Mouse (Mus musculus) forebrain, embryonic 11.5 days (tissue): ENCODE results near the gene Nell1. TPM values are rescaled to one million over a fixed set of nuclear protein-coding genes. Genes with fewer than 3 reads are reported as not detected.

Experiments
- ATAC-seq: fragments of 200-750 bp; cut with Nextera tagmentation; replicated peaks from 2 replicates; pipeline ENCODE4 v1.8.0; 2017; ENCODE audit warnings: moderate TSS enrichment; ENCODE audit not compliant: low FRiP score
- DNase-seq: peaks from one replicate; pipeline ENCODE4 v3.0.0-alpha.2; 2017; ENCODE audit warnings: low spot score
- H3K27ac ChIP-seq: fragments of 300-500 bp; sonication (generic); 2 replicates; pipeline ENCODE4 v1.5.1; 2014; ENCODE audit warnings: low read depth, low read length
- H3K27me3 ChIP-seq: fragments of 300-500 bp; sonication (generic); 2 replicates; pipeline ENCODE4 v1.6.1; 2014; ENCODE audit warnings: mild to moderate bottlenecking, low read length, mixed read lengths; ENCODE audit not compliant: control insufficient read depth, insufficient read depth
- H3K36me3 ChIP-seq: fragments of 300-500 bp; sonication (generic); 2 replicates; pipeline ENCODE4 v1.6.1; 2014; ENCODE audit warnings: mild to moderate bottlenecking, low read length, moderate library complexity, mixed read lengths; ENCODE audit not compliant: control insufficient read depth, insufficient read depth
- H3K4me1 ChIP-seq: fragments of 300-500 bp; sonication (generic); replicated peaks from 2 replicates; pipeline ENCODE4 v1.6.1; 2014; ENCODE audit warnings: low read length, mixed read lengths; ENCODE audit not compliant: control insufficient read depth, insufficient read depth
- H3K4me2 ChIP-seq: fragments of 300-500 bp; sonication (generic); 2 replicates; pipeline ENCODE4 v1.6.1; 2014; ENCODE audit warnings: low read depth, mild to moderate bottlenecking, low read length, moderate library complexity, mixed read lengths; ENCODE audit not compliant: severe bottlenecking
- H3K4me3 ChIP-seq: fragments of 300-500 bp; sonication (generic); 2 replicates; pipeline ENCODE4 v1.5.1; 2014; ENCODE audit warnings: low read depth, low read length
- H3K9ac ChIP-seq: fragments of 300-500 bp; sonication (generic); 2 replicates; pipeline ENCODE4 v1.6.1; 2014; ENCODE audit warnings: low read length
- H3K9me3 ChIP-seq: fragments of 300-500 bp; sonication (generic); 2 replicates; pipeline ENCODE4 v1.6.1; 2016; ENCODE audit warnings: low read length, mixed read lengths; ENCODE audit not compliant: control insufficient read depth
- WGBS: fragments of 180-500 bp; shearing (Covaris S2); extraction: QIAGEN DNeasy Blood & Tissue Kit; methylation state at CpG from one replicate; pipeline ENCODE4 v1.1.7; 2014; 5-methylcytosine and 5-hydroxymethylcytosine counted together
- polyA plus RNA-seq: library from polyadenylated mRNA; unstranded; fragments of >200 nt; fragmentation: Nextera tagmentation; extraction: Ambion mirVana; gene quantifications from 2 replicates; pipeline ENCODE4 v1.2.1, GENCODE M21; 2014

Nell1 gene
- polyA plus RNA-seq, 1 experiment from 2014 or later = 0.92 TPM

GRCm38 (mm10) chr7:50374876-50375275 is 400.2 kb downstream of the Nell1 start:
- H3K4me2 ChIP-seq = no peak overlapping the region
- H3K27ac ChIP-seq = no peak overlapping the region
- WGBS = 93% methylated on average over 4 of the region's 4 CpGs
- no peak for DNase-seq
- no peak overlapping the region for H3K9ac ChIP-seq
- no peaks in the 10 kb centered on the region for H3K9me3 ChIP-seq
- no peak for ATAC-seq
- H3K4me3 ChIP-seq = no peak overlapping the region
- H3K36me3 ChIP-seq = no peaks in the 10 kb centered on the region
- no peaks in the 10 kb centered on the region for H3K27me3 ChIP-seq
- H3K4me1 ChIP-seq = no peaks in the 10 kb centered on the region

DNA sequence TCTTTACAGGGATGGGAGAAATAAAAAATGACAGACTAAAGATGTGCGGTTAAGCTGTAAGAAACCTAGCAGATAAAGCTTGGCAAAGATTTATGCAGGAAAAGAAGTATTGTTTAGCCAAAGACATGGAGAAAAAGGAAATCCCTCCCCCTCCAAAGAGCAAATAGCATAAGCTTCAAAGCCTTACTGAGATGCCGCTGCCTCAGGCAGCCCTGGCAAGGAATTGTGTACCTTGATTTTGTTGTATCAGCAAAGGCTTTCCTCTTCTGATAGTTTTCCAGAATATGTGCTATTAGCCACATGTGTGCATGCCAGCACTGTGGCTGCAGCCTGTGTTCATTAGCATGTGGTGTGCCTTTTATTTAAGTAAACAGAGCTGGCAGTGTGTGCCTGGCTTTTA is 435.8 kb downstream of the Nell1 start:
- no peak overlapping the region for H3K9ac ChIP-seq
- no peak overlapping the region for H3K4me3 ChIP-seq
- no peaks in the 10 kb centered on the region for H3K36me3 ChIP-seq
- no peaks in the 10 kb centered on the region for H3K9me3 ChIP-seq
- no peaks in the 10 kb centered on the region for H3K27me3 ChIP-seq
- no peak overlapping the region for H3K4me2 ChIP-seq
- H3K27ac ChIP-seq = no peak overlapping the region
- 81% methylated on average over 2 of the region's 2 CpGs for WGBS
- no peaks in the 10 kb centered on the region for H3K4me1 ChIP-seq
- no peak for DNase-seq
- no peak for ATAC-seq

DNA sequence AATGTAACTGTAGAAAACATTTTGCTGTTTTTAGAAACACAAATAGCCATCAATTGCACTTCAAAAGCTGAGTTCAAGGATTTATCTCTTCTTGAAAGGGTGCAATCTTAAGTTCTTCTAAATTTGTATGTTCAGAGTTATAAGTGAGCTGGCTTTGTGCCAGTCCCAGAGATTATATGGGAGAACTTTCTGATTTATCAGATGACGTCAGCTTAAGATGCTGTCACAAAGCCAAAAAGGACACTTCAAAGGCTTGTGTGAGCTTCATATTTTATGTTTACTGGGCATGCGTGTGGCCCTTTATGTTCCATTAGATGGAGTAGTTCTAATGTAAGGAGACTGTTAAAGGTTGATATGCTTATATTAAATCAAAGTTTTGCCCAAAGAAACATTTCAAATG is 445.3 kb downstream of the Nell1 start:
- DNase-seq (no peak), ATAC-seq (no peak)
- H3K4me3 ChIP-seq = no peak overlapping the region
- no peak overlapping the region for H3K9ac ChIP-seq
- no peak overlapping the region for H3K27ac ChIP-seq
- H3K4me1 ChIP-seq = no peaks in the 10 kb centered on the region
- 91% methylated on average over 2 of the region's 2 CpGs for WGBS
- no peaks in the 10 kb centered on the region for H3K9me3 ChIP-seq
- no peaks in the 10 kb centered on the region for H3K36me3 ChIP-seq
- H3K4me2 ChIP-seq = no peak overlapping the region
- no peaks in the 10 kb centered on the region for H3K27me3 ChIP-seq

- DNase-seq (no peak), ATAC-seq (no peak)
- Histone ChIP-seq H3K4me1 (no peaks in the 10 kb centered on the region), H3K9ac (no peak overlapping the region), H3K9me3 (no peaks in the 10 kb centered on the region), H3K36me3 (no peaks in the 10 kb centered on the region), H3K27me3 (no peaks in the 10 kb centered on the region), H3K4me3 (no peak overlapping the region), H3K4me2 (no peak overlapping the region), H3K27ac (no peak overlapping the region)
- WGBS = 95% methylated on average over 1 of the region's 1 CpGs
Measured at GRCm38 (mm10) chr7:50422422-50423195, 447.9 kb downstream of the Nell1 start.

DNA sequence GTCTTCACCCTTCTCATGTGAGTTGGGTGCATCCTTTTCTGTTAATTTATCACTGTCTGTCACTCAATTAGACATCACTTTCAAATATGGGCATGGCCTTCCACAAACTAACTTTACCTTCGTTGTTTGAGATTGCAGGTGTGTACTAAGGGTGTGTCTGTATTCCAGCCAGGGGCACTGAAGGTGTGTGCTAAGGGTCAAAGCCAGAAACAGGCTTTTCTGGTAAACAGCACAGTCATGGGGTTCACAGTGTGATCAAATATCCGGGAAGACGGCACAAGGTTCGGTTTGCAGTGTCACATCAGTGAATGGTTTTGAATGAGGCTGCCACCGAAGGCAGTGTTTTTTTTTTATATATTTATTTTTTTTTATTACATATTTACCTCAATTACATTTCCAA is 455.1 kb downstream of the Nell1 start:
- Histone ChIP-seq H3K9ac (no peak overlapping the region), H3K27ac (no peak overlapping the region), H3K4me2 (no peak overlapping the region), H3K9me3 (no peaks in the 10 kb centered on the region), H3K36me3 (no peaks in the 10 kb centered on the region), H3K4me3 (no peak overlapping the region), H3K27me3 (no peaks in the 10 kb centered on the region), H3K4me1 (no peaks in the 10 kb centered on the region)
- ATAC-seq (no peak), DNase-seq (no peak)
- 89% methylated on average over 5 of the region's 5 CpGs for WGBS

GRCm38 (mm10) chr7:50441237-50441636 is 466.6 kb downstream of the Nell1 start:
- Histone ChIP-seq H3K27ac (no peak overlapping the region), H3K27me3 (no peaks in the 10 kb centered on the region), H3K4me2 (no peak overlapping the region), H3K9ac (no peak overlapping the region), H3K9me3 (no peaks in the 10 kb centered on the region), H3K4me1 (no peaks in the 10 kb centered on the region), H3K36me3 (no peaks in the 10 kb centered on the region), H3K4me3 (no peak overlapping the region)
- DNase-seq (no peak), ATAC-seq (no peak)

GRCm38 (mm10) chr7:50447316-50447715 is 472.7 kb downstream of the Nell1 start:
- ATAC-seq (no peak), DNase-seq (no peak)
- H3K9me3 ChIP-seq = no peaks in the 10 kb centered on the region
- H3K36me3 ChIP-seq = no peaks in the 10 kb centered on the region
- H3K4me2 ChIP-seq = no peak overlapping the region
- H3K4me3 ChIP-seq = no peak overlapping the region
- no peak overlapping the region for H3K27ac ChIP-seq
- no peaks in the 10 kb centered on the region for H3K4me1 ChIP-seq
- 92% methylated on average over 4 of the region's 4 CpGs for WGBS
- H3K27me3 ChIP-seq = no peaks in the 10 kb centered on the region
- no peak overlapping the region for H3K9ac ChIP-seq

DNA sequence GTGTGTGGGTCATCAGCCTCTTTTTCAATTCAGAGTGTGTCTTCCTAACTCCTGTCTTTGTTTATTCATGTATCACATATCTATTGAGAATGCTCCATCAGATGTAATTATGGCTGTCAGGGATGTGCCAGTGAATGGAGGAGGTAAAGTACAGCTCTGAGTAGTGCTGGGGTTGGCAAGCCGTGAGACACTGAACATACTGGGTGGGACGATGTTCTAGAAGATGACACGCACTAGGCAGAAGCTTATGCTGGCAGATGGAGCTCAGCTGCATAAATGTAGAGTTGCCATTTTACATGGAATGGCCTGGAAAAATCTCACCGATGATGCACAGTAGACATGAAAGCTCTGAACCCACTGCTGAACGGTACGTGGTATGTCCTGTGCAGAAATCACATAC is 493.1 kb downstream of the Nell1 start:
- no peak overlapping the region for H3K9ac ChIP-seq
- H3K9me3 ChIP-seq = no peaks in the 10 kb centered on the region
- WGBS = 94% methylated on average over 6 of the region's 6 CpGs
- H3K4me3 ChIP-seq = no peak overlapping the region
- H3K27ac ChIP-seq = no peak overlapping the region
- H3K4me1 ChIP-seq = no peaks in the 10 kb centered on the region
- H3K27me3 ChIP-seq = no peaks in the 10 kb centered on the region
- H3K36me3 ChIP-seq = no peaks in the 10 kb centered on the region
- no peak overlapping the region for H3K4me2 ChIP-seq
- no peak for DNase-seq
- no peak for ATAC-seq

GRCm38 (mm10) chr7:50470555-50470954 is 495.9 kb downstream of the Nell1 start:
- Histone ChIP-seq H3K27me3 (no peaks in the 10 kb centered on the region), H3K9me3 (no peaks in the 10 kb centered on the region), H3K4me3 (no peak overlapping the region), H3K4me2 (no peak overlapping the region), H3K4me1 (no peaks in the 10 kb centered on the region), H3K36me3 (no peaks in the 10 kb centered on the region), H3K27ac (no peak overlapping the region), H3K9ac (no peak overlapping the region)
- WGBS = 87% methylated on average over 3 of the region's 3 CpGs
- no peak for DNase-seq
- no peak for ATAC-seq
